Mouse (Mus musculus) lung, postnatal 10 days (tissue): ENCODE measurements around the gene Unc50.
A peak's percentile ranks its signal among the peaks of the same experiment; 100 is the strongest.

Experiments
- DNase-seq: peaks from one replicate; pipeline ENCODE4 v3.0.0; 2021

The Unc50 gene

GRCm38 (mm10) chr1:37429366-37430296, at the start of gene Unc50, which contains the start of gene Coa5:
Gene Unc50 (plus strand): TSS chr1:37430139.
Gene Coa5 (minus strand): TSS chr1:37430103.
- DNase-seq: peak; percentile 96

GRCm38 (mm10) chr1:37380913-37381312, 49.0 kb upstream of the Unc50 start:
- peak; percentile 25 for DNase-seq

- no peak for DNase-seq
Observed at GRCm38 (mm10) chr1:37384304-37384703, 45.6 kb upstream of the Unc50 start.

GRCm38 (mm10) chr1:37386448-37386971, 43.4 kb upstream of the Unc50 start:
- peak; percentile 16 for DNase-seq

GRCm38 (mm10) chr1:37393174-37393573, 36.8 kb upstream of the Unc50 start:
- DNase-seq: no peak

GRCm38 (mm10) chr1:37396481-37396880, 33.5 kb upstream of the Unc50 start:
- DNase-seq: no peak

- peak; percentile 28 for DNase-seq
Observed at GRCm38 (mm10) chr1:37398961-37399360, 31.0 kb upstream of the Unc50 start.

GRCm38 (mm10) chr1:37399734-37400133, 30.2 kb upstream of the Unc50 start:
- DNase-seq: no peak

GRCm38 (mm10) chr1:37401687-37402086, 28.3 kb upstream of the Unc50 start:
- DNase-seq: peak; percentile 67

GRCm38 (mm10) chr1:37405137-37405536, 24.8 kb upstream of the Unc50 start:
- no peak for DNase-seq

GRCm38 (mm10) chr1:37407228-37407627, 22.7 kb upstream of the Unc50 start:
- DNase-seq: no peak

GRCm38 (mm10) chr1:37408059-37408458, 21.9 kb upstream of the Unc50 start:
- DNase-seq: no peak

GRCm38 (mm10) chr1:37408678-37409077, 21.3 kb upstream of the Unc50 start:
- DNase-seq: no peak

GRCm38 (mm10) chr1:37409647-37410046, 20.3 kb upstream of the Unc50 start:
- DNase-seq: no peak

- no peak for DNase-seq
Observed at GRCm38 (mm10) chr1:37415394-37415793, 14.5 kb upstream of the Unc50 start.

GRCm38 (mm10) chr1:37419420-37419819, 10.5 kb upstream of the Unc50 start:
- peak; percentile 76 for DNase-seq

- DNase-seq: no peak
Observed at GRCm38 (mm10) chr1:37427144-37427875, 2.6 kb upstream of the Unc50 start.

- DNase-seq: no peak
Observed at GRCm38 (mm10) chr1:37428911-37429310, 1.0 kb upstream of the Unc50 start.

- DNase-seq: peak; percentile 23
Observed at GRCm38 (mm10) chr1:37430297-37430840, 430 bp downstream of the Unc50 start.

- DNase-seq: no peak
Observed at GRCm38 (mm10) chr1:37436419-37436818, 6.5 kb downstream of the Unc50 start.

- DNase-seq: no peak
Observed at GRCm38 (mm10) chr1:37442848-37443835, 13.2 kb downstream of the Unc50 start.
